Mouse (Mus musculus): ENCODE data around the gene Nucb1.
A peak's percentile ranks its signal among the peaks of the same experiment; 100 is the strongest.

DNA sequence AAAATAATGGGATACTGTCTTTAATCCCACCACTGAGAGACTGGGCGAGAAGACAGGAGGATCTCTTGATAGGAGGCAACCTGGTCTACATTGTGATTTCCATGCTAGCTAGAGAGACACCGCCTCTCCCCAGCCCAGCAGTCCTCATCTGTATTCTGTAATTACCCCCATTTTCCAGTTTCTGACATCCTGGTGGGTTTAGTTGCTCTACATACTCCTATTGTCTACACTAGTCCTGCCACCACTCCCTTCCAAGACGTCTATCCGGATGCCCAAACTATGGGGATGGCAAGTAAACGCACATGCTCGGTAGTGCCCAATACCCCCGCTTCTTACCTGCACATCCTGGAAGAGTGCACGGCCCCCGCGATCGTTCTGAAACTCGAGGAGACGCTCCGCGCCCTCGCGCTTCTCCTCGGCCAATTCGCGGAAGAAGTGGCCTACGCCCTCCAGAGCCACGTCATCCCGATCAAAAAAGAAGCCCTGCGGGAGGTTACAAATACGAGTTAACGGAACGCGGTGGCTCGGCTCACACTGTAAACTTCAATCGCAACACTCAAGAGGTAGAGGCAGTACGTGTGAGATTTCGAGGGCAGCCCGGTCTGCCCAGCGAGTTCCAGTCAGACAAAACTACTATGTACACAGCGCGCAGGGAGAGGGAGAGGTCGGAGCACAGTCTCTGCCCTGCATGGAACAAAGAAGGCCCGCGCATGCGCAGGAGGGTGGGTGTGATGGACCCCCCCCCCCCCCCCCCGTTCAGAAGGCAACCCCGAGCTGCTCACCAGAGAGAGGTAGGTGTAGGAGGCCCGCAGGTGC, 51.2 kb downstream of the Nucb1 start:
- TF ChIP-seq CTCF (IDR thresholded peaks at IDR 0.05; ENCODE audit: borderline replicate concordance, insufficient read depth, low read length) (no peak), POLR2A (IDR thresholded peaks at IDR 0.05; ENCODE audit: low read depth, low read length) (peak; percentile 68)
